In the genomic region with DNA sequence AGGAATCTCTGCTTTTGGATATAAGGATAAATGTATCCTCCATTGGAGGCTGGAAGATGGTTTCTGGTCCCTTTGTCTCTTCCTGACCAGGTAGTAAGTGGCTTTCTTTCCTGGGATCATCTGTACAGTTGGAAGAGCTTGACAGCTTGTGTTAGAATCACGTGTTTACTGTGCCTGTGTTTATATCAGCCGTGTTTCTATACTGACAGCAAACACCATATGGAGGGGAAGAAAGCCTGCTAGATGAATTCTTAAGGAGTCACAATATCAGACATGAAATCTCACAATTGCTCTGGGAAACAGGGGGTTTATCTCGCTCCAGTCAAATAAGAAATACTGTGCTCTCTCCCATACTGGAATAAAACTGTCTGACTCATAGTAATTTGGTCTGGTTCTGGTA, we compare ENCODE assay signal across 26 mouse cellular contexts. TPM values are rescaled to one million over a fixed set of nuclear protein-coding genes. Genes with fewer than 3 reads are reported as not detected.
DNase-seq lines count a peak whose midpoint lies in the region; ATAC-seq and TF ChIP-seq lines count a peak whose summit lies in the region.
"Had no signal": no experiment of that assay in that cellular context is flagged by ENCODE, and none has a peak within 500 bp of the region (broad histone marks: within the 10 kb centered on the region; RNA-seq: fewer than 3 reads in every experiment).

No protein-coding gene starts in this region.

- H3K4me2 ChIP-seq in embryonic facial prominence, embryonic 14.5 days (ENCODE audit: low read depth, low read length): no peak overlapping the region
- H3K4me2 ChIP-seq in hindbrain, postnatal 0 days (ENCODE audit: low read depth, low read length): no peak overlapping the region
- H3K4me2 ChIP-seq in hindbrain, embryonic 16.5 days (ENCODE audit: low read length): no peak overlapping the region
- no peak overlapping the region for H3K4me2 ChIP-seq in forebrain, postnatal 0 days (ENCODE audit: low read depth)

- no peak overlapping the region for H3K4me3 ChIP-seq in embryonic facial prominence, embryonic 14.5 days (ENCODE audit: low read depth, low read length)
- H3K4me3 ChIP-seq in embryonic facial prominence, embryonic 10.5 days: no peak overlapping the region
- H3K4me3 ChIP-seq in hindbrain, postnatal 0 days (ENCODE audit: low read length): no peak overlapping the region
- H3K4me3 ChIP-seq in hindbrain, embryonic 16.5 days (ENCODE audit: low read length): no peak overlapping the region
- H3K4me3 ChIP-seq in G1E (ENCODE audit: low read depth, low read length): peak overlapping the region; percentile 26; the same call in 1 of the 2 replicates
- H3K4me3 ChIP-seq in forebrain, postnatal 0 days (ENCODE audit: low read depth, low read length): no peak overlapping the region
- H3K4me3 ChIP-seq: heart, embryonic 10.5 days; midbrain, embryonic 10.5 days; myocyte had no signal

- DNase-seq in embryonic facial prominence, embryonic 14.5 days (ENCODE audit: low spot score): no peak
- no peak for DNase-seq in embryonic facial prominence, embryonic 10.5 days (ENCODE audit: low spot score)
- DNase-seq in hindbrain, postnatal 0 days (ENCODE audit: low spot score): no peak
- DNase-seq in G1E (ENCODE audit: low spot score): no peak
- DNase-seq in forebrain, postnatal 0 days: peak; percentile 57
- DNase-seq in frontal cortex, postnatal 10 days (ENCODE audit: low spot score in 2 of 2): no peak
- DNase-seq: adrenal gland, postnatal 25 days; cerebellum, adult 11 months; kidney, adult 11 months; layer of hippocampus, adult 9-11 months; liver, postnatal 0 days; thymus, adult 18-20 months; thymus, postnatal 36 days had no signal

- 51% methylated on average over 3 of the region's 3 CpGs for WGBS in embryonic facial prominence, embryonic 14.5 days
- 86% methylated on average over 3 of the region's 3 CpGs for WGBS in embryonic facial prominence, embryonic 10.5 days
- WGBS in hindbrain, postnatal 0 days: 44% methylated on average over 3 of the region's 3 CpGs
- WGBS in hindbrain, embryonic 16.5 days: 67% methylated on average over 3 of the region's 3 CpGs
- 43% methylated on average over 3 of the region's 3 CpGs for WGBS in forebrain, postnatal 0 days

- H3K9me3 ChIP-seq in embryonic facial prominence, embryonic 14.5 days (ENCODE audit: control insufficient read depth, low read length): no peaks in the 10 kb centered on the region
- no peaks in the 10 kb centered on the region for H3K9me3 ChIP-seq in embryonic facial prominence, embryonic 10.5 days
- no peaks in the 10 kb centered on the region for H3K9me3 ChIP-seq in hindbrain, postnatal 0 days (ENCODE audit: low read length)
- H3K9me3 ChIP-seq in hindbrain, embryonic 16.5 days (ENCODE audit: control insufficient read depth, low read length): no peaks in the 10 kb centered on the region
- H3K9me3 ChIP-seq in G1E (replicated peaks): no peaks in the 10 kb centered on the region
- no peaks in the 10 kb centered on the region for H3K9me3 ChIP-seq in forebrain, postnatal 0 days (ENCODE audit: low read length)
- H3K9me3 ChIP-seq: heart, embryonic 10.5 days; midbrain, embryonic 10.5 days had no signal

- H3K36me3 ChIP-seq in embryonic facial prominence, embryonic 14.5 days (ENCODE audit: control insufficient read depth, insufficient read depth, low read length): no peaks in the 10 kb centered on the region
- H3K36me3 ChIP-seq in embryonic facial prominence, embryonic 10.5 days (replicated peaks): no peaks in the 10 kb centered on the region
- no peaks in the 10 kb centered on the region for H3K36me3 ChIP-seq in hindbrain, postnatal 0 days (ENCODE audit: insufficient read depth, low read length)
- no peaks in the 10 kb centered on the region for H3K36me3 ChIP-seq in hindbrain, embryonic 16.5 days (ENCODE audit: control insufficient read depth, insufficient read depth, low read length)
- H3K36me3 ChIP-seq in G1E (replicated peaks): no peaks in the 10 kb centered on the region
- no peaks in the 10 kb centered on the region for H3K36me3 ChIP-seq in forebrain, postnatal 0 days (ENCODE audit: insufficient read depth)
- H3K36me3 ChIP-seq: heart, embryonic 10.5 days; midbrain, embryonic 10.5 days had no signal

- ATAC-seq in embryonic facial prominence, embryonic 14.5 days (ENCODE audit: low read depth): peak; percentile 9; the same call in 1 of the 2 replicates
- ATAC-seq in hindbrain, postnatal 0 days: no peak
- ATAC-seq in hindbrain, embryonic 16.5 days: no peak
- no peak for ATAC-seq in G1E (ENCODE audit: extremely low read depth, insufficient number of reproducible peaks, low FRiP score, poor library complexity, severe bottlenecking)
- ATAC-seq in forebrain, postnatal 0 days: peak; percentile 60
- ATAC-seq: liver, postnatal 0 days; lung, postnatal 0 days; midbrain, embryonic 16.5 days had no signal

- no peaks in the 10 kb centered on the region; the same call in 1 of the 2 replicates for H3K4me1 ChIP-seq in embryonic facial prominence, embryonic 14.5 days (ENCODE audit: control insufficient read depth, insufficient read depth, low read length)
- H3K4me1 ChIP-seq in embryonic facial prominence, embryonic 10.5 days: peaks cover 26% of the 10 kb centered on the region
- H3K4me1 ChIP-seq in hindbrain, postnatal 0 days (ENCODE audit: insufficient read depth, low read length): 0 out of 2 replicates have a peak, but pooled peaks cover 3% of the 10 kb centered on the region
- H3K4me1 ChIP-seq in hindbrain, embryonic 16.5 days (ENCODE audit: control insufficient read depth, insufficient read depth, low read depth, low read length): no peaks in the 10 kb centered on the region; the same call in 1 of the 2 replicates
- peaks cover 86% of the 10 kb centered on the region for H3K4me1 ChIP-seq in G1E (ENCODE audit: insufficient read depth, low read depth, low read length)
- H3K4me1 ChIP-seq in forebrain, postnatal 0 days (ENCODE audit: insufficient read depth): peaks cover 12% of the 10 kb centered on the region; the same call in 1 of the 2 replicates

- no peak overlapping the region for H3K9ac ChIP-seq in embryonic facial prominence, embryonic 14.5 days (ENCODE audit: low read depth, low read length)
- no peak overlapping the region for H3K9ac ChIP-seq in hindbrain, postnatal 0 days (replicated peaks; ENCODE audit: low read length)
- no peak overlapping the region for H3K9ac ChIP-seq in hindbrain, embryonic 16.5 days (ENCODE audit: low read depth, low read length)
- H3K9ac ChIP-seq in forebrain, postnatal 0 days: no peak overlapping the region
- H3K9ac ChIP-seq: liver, postnatal 0 days had no signal

- TF ChIP-seq CTCF in hindbrain, postnatal 0 days (IDR thresholded peaks at IDR 0.05; ENCODE audit: low read depth): no peak
- TF ChIP-seq CTCF in G1E (IDR thresholded peaks at IDR 0.05; ENCODE audit: low read depth, low read length): no peak
- no peak for TF ChIP-seq CTCF in forebrain, postnatal 0 days (IDR thresholded peaks at IDR 0.05; ENCODE audit: low read depth)

- H3K27me3 ChIP-seq in embryonic facial prominence, embryonic 14.5 days (replicated peaks; ENCODE audit: control insufficient read depth, insufficient read depth, low read length): no peaks in the 10 kb centered on the region
- H3K27me3 ChIP-seq in embryonic facial prominence, embryonic 10.5 days (replicated peaks; ENCODE audit: low read depth, poor library complexity, severe bottlenecking): no peaks in the 10 kb centered on the region
- no peaks in the 10 kb centered on the region for H3K27me3 ChIP-seq in hindbrain, postnatal 0 days (ENCODE audit: insufficient read depth, low read length)
- no peaks in the 10 kb centered on the region for H3K27me3 ChIP-seq in hindbrain, embryonic 16.5 days (replicated peaks; ENCODE audit: control insufficient read depth, insufficient read depth, low read length)
- no peaks in the 10 kb centered on the region for H3K27me3 ChIP-seq in G1E (ENCODE audit: insufficient read depth, low read length)
- H3K27me3 ChIP-seq in forebrain, postnatal 0 days (ENCODE audit: insufficient read depth, low read length): no peaks in the 10 kb centered on the region

- H3K27ac ChIP-seq in embryonic facial prominence, embryonic 14.5 days (replicated peaks; ENCODE audit: low read depth, low read length): no peak overlapping the region
- H3K27ac ChIP-seq in embryonic facial prominence, embryonic 10.5 days (replicated peaks): no peak overlapping the region
- 0 out of 2 replicates have a peak overlapping the region, but pooled peaks have one; percentile 6 for H3K27ac ChIP-seq in hindbrain, postnatal 0 days
- no peak overlapping the region for H3K27ac ChIP-seq in hindbrain, embryonic 16.5 days (ENCODE audit: low read depth, low read length)
- H3K27ac ChIP-seq in forebrain, postnatal 0 days (ENCODE audit: low read depth, low read length): no peak overlapping the region
- H3K27ac ChIP-seq: midbrain, embryonic 10.5 days had no signal

RNA-seq across cellular contexts. Expression of a gene that starts 11.2 kb away (rescaled TPM):
- polyA plus RNA-seq in embryonic facial prominence, embryonic 14.5 days (2014; fragmentation: Nextera tagmentation; extraction: Ambion mirVana): 23.6 and 26.1 TPM in 2 replicates
- 24.6 and 27.3 TPM in 2 replicates for polyA plus RNA-seq in embryonic facial prominence, embryonic 10.5 days (2016; fragmentation: Nextera tagmentation; extraction: Ambion mirVana)
- 34.9 and 35.1 TPM in 2 replicates for total RNA-seq in hindbrain, postnatal 0 days (2014; rRNA removed)
- 15.9 and 16.8 TPM in 2 replicates for polyA plus RNA-seq in hindbrain, postnatal 0 days (2015; fragmentation: Nextera tagmentation; extraction: Ambion mirVana)
- 22.7 and 26.9 TPM in 2 replicates for polyA plus RNA-seq in hindbrain, embryonic 16.5 days (2015; fragmentation: Nextera tagmentation; extraction: Ambion mirVana)
- total RNA-seq in G1E (2014; fragmentation: Nextera tagmentation): 89.4 and 93.4 TPM in 2 replicates
- 26.8 and 35.3 TPM in 2 replicates for total RNA-seq in G1E (2017)
- 31.7 and 33.5 TPM in 2 replicates for polyA plus RNA-seq in G1E (2012)
- 18.3 and 18.5 TPM in 2 replicates for total RNA-seq in forebrain, postnatal 0 days (2014; rRNA removed)
- polyA plus RNA-seq in forebrain, postnatal 0 days (2015; fragmentation: Nextera tagmentation; extraction: Ambion mirVana): 10.6 and 14.4 TPM in 2 replicates

RNA-seq across cellular contexts. Expression of a gene that starts 43.8 kb away (rescaled TPM):
- not detected in 2 replicates for polyA plus RNA-seq in embryonic facial prominence, embryonic 14.5 days (2014; fragmentation: Nextera tagmentation; extraction: Ambion mirVana)
- 0.10 and 0.28 TPM in 2 replicates for polyA plus RNA-seq in embryonic facial prominence, embryonic 10.5 days (2016; fragmentation: Nextera tagmentation; extraction: Ambion mirVana)
- not detected in 2 replicates for total RNA-seq in hindbrain, postnatal 0 days (2014; rRNA removed)
- 0.38 and 0.42 TPM in 2 replicates for polyA plus RNA-seq in hindbrain, postnatal 0 days (2015; fragmentation: Nextera tagmentation; extraction: Ambion mirVana)
- 0.15 TPM in 1 of 2 replicates, not detected in the other for polyA plus RNA-seq in hindbrain, embryonic 16.5 days (2015; fragmentation: Nextera tagmentation; extraction: Ambion mirVana)
- total RNA-seq in G1E (2014; fragmentation: Nextera tagmentation): not detected in 2 replicates
- total RNA-seq in G1E (2017): 0.55 TPM in 1 of 2 replicates, not detected in the other
- polyA plus RNA-seq in G1E (2012): 0.05 TPM in 1 of 2 replicates, not detected in the other
- total RNA-seq in forebrain, postnatal 0 days (2014; rRNA removed): not detected in 2 replicates
- 0.10 TPM in 1 of 2 replicates, not detected in the other for polyA plus RNA-seq in forebrain, postnatal 0 days (2015; fragmentation: Nextera tagmentation; extraction: Ambion mirVana)
- total RNA-seq: adrenal gland, postnatal 25 days; gastrocnemius, adult 8-10 months; hematopoietic stem cell, adult 5-6 weeks; left cerebral cortex, adult 18-20 months; left cerebral cortex, postnatal 36 days; neutrophil, adult 5-6 weeks had no signal
- polyA plus RNA-seq: cortical plate, adult 2 months; large intestine, adult 2 months; midbrain, embryonic 16.5 days; myocyte had no signal

Comparison
In these comparisons a context has a peak if more than half of its experiments do, and no peak if none do; other contexts are left out.
1. ATAC-seq: peak in embryonic facial prominence, embryonic 14.5 days (single experiment) and forebrain, postnatal 0 days (single experiment); none in hindbrain, postnatal 0 days (single experiment), hindbrain, embryonic 16.5 days (single experiment) and G1E (single experiment).